Mouse (Mus musculus) CH12.LX (cell line): ENCODE measurements at regions not wholly inside any gene's neighbourhood (a gene's known extent, or its start where the extent isn't known, plus 50 kb on each side); places are given as distances from the start of the nearest gene placed in this dataset.

Experiments
- POLR2A ChIP-seq: IDR thresholded peaks from 2 replicates; pipeline ENCODE4 v1.6.1; 2011; ENCODE audit warnings: low read depth, mild to moderate bottlenecking, improper control_type of control experiment, low read length
- USF2 ChIP-seq: conservative IDR thresholded peaks from 2 replicates; pipeline ENCODE4 v1.6.1; 2011; ENCODE audit warnings: low read depth, low read length, improper control_type of control experiment

- TF ChIP-seq USF2 (no peak), POLR2A (no peak)
Measured at GRCm38 (mm10) chr16:78489604-78490003, 86.9 kb downstream of the D16Ertd472e start.
